Mouse (Mus musculus): Measurements from ENCODE around the gene Fam207a. TPM values are rescaled to one million over a fixed set of nuclear protein-coding genes. Genes with fewer than 3 reads are reported as not detected.

Gene Fam207a
- polyA plus RNA-seq, 2 experiments: 13.9 to 16.7 TPM

GRCm38 (mm10) chr10:77442250-77442649 lies 73.3 kb downstream of the Fam207a start:
- TF ChIP-seq EP300 (IDR thresholded peaks at IDR 0.05; ENCODE audit: low read depth): no peak
- TF ChIP-seq CTCF (IDR thresholded peaks at IDR 0.05; ENCODE audit: low read depth): peak; percentile 36
- WGBS (ENCODE audit: insufficient replicate concordance): 65% methylated on average over 4 of the region's 4 CpGs
- ATAC-seq (ENCODE audit: insufficient read depth) (no peak), DNase-seq (ENCODE audit: low read depth in 3 of 3, low spot score in 3 of 3) (no peak)
- Histone ChIP-seq H3K27ac (no peak overlapping the region), H3K36me3 (replicated peaks; ENCODE audit: control insufficient read depth, insufficient read depth, low read depth) (no peaks in the 10 kb centered on the region), H3K27me3 (ENCODE audit: control insufficient read depth, insufficient read depth, low read length) (no peaks in the 10 kb centered on the region), H3K9ac (replicated peaks) (no peak overlapping the region), H3K4me1 (replicated peaks; ENCODE audit: control insufficient read depth in 2 of 2, insufficient read depth in 2 of 2, low read length in 1 of 2) (no peaks in the 10 kb centered on the region), H3K4me3 (ENCODE audit: insufficient read depth in 1 of 2, low read depth in 2 of 2, low read length in 2 of 2) (no peak overlapping the region), H3K4me2 (ENCODE audit: low read depth) (no peak overlapping the region), H3K9me3 (ENCODE audit: control insufficient read depth, low read length) (no peaks in the 10 kb centered on the region)

GRCm38 (mm10) chr10:77441812-77442211 lies 73.8 kb downstream of the Fam207a start:
- no peaks in the 10 kb centered on the region for H3K27me3 ChIP-seq (ENCODE audit: control insufficient read depth, insufficient read depth, low read length)
- no peaks in the 10 kb centered on the region for H3K9me3 ChIP-seq (ENCODE audit: control insufficient read depth, low read length)
- no peak for ATAC-seq (ENCODE audit: insufficient read depth)
- no peak overlapping the region for H3K27ac ChIP-seq
- 68% methylated on average over 3 of the region's 3 CpGs for WGBS (ENCODE audit: insufficient replicate concordance)
- no peak overlapping the region for H3K4me3 ChIP-seq (ENCODE audit: insufficient read depth in 1 of 2, low read depth in 2 of 2, low read length in 2 of 2)
- H3K9ac ChIP-seq (replicated peaks): no peak overlapping the region
- no peaks in the 10 kb centered on the region for H3K36me3 ChIP-seq (replicated peaks; ENCODE audit: control insufficient read depth, insufficient read depth, low read depth)
- H3K4me2 ChIP-seq (ENCODE audit: low read depth): no peak overlapping the region
- TF ChIP-seq EP300 (IDR thresholded peaks at IDR 0.05; ENCODE audit: low read depth): no peak
- no peak for TF ChIP-seq CTCF (IDR thresholded peaks at IDR 0.05; ENCODE audit: low read depth)
- no peak for DNase-seq (ENCODE audit: low read depth in 3 of 3, low spot score in 3 of 3)
- no peaks in the 10 kb centered on the region for H3K4me1 ChIP-seq (replicated peaks; ENCODE audit: control insufficient read depth in 2 of 2, insufficient read depth in 2 of 2, low read length in 1 of 2)

- H3K27me3 ChIP-seq (ENCODE audit: control insufficient read depth, insufficient read depth, low read length): no peaks in the 10 kb centered on the region
- H3K36me3 ChIP-seq (replicated peaks; ENCODE audit: control insufficient read depth, insufficient read depth, low read depth): no peaks in the 10 kb centered on the region
- no peak overlapping the region for H3K4me2 ChIP-seq (ENCODE audit: low read depth)
- H3K4me3 ChIP-seq (ENCODE audit: insufficient read depth in 1 of 2, low read depth in 2 of 2, low read length in 2 of 2): no peak overlapping the region
- no peak for DNase-seq (ENCODE audit: low read depth in 3 of 3, low spot score in 3 of 3)
- no peaks in the 10 kb centered on the region for H3K4me1 ChIP-seq (replicated peaks; ENCODE audit: control insufficient read depth in 2 of 2, insufficient read depth in 2 of 2, low read length in 1 of 2)
- H3K27ac ChIP-seq: no peak overlapping the region
- ATAC-seq (ENCODE audit: insufficient read depth): no peak
- no peak overlapping the region for H3K9ac ChIP-seq (replicated peaks)
- 49% methylated on average over 19 of the region's 19 CpGs for WGBS (ENCODE audit: insufficient replicate concordance)
- TF ChIP-seq EP300 (IDR thresholded peaks at IDR 0.05; ENCODE audit: low read depth) (no peak), CTCF (IDR thresholded peaks at IDR 0.05; ENCODE audit: low read depth) (no peak)
- no peaks in the 10 kb centered on the region for H3K9me3 ChIP-seq (ENCODE audit: control insufficient read depth, low read length)
Observed at GRCm38 (mm10) chr10:77440841-77441755, 74.5 kb downstream of the Fam207a start.

GRCm38 (mm10) chr10:77440286-77440685 lies 75.3 kb downstream of the Fam207a start:
- ATAC-seq (ENCODE audit: insufficient read depth) (no peak), DNase-seq (ENCODE audit: low read depth in 3 of 3, low spot score in 3 of 3) (no peak)
- 34% methylated on average over 6 of the region's 6 CpGs for WGBS (ENCODE audit: insufficient replicate concordance)
- H3K9me3 ChIP-seq (ENCODE audit: control insufficient read depth, low read length): no peaks in the 10 kb centered on the region
- H3K4me2 ChIP-seq (ENCODE audit: low read depth): no peak overlapping the region
- no peak overlapping the region for H3K27ac ChIP-seq
- no peaks in the 10 kb centered on the region for H3K27me3 ChIP-seq (ENCODE audit: control insufficient read depth, insufficient read depth, low read length)
- no peaks in the 10 kb centered on the region for H3K36me3 ChIP-seq (replicated peaks; ENCODE audit: control insufficient read depth, insufficient read depth, low read depth)
- H3K9ac ChIP-seq (replicated peaks): no peak overlapping the region
- H3K4me1 ChIP-seq (replicated peaks; ENCODE audit: control insufficient read depth in 2 of 2, insufficient read depth in 2 of 2, low read length in 1 of 2): no peaks in the 10 kb centered on the region
- TF ChIP-seq CTCF (IDR thresholded peaks at IDR 0.05; ENCODE audit: low read depth) (no peak), EP300 (IDR thresholded peaks at IDR 0.05; ENCODE audit: low read depth) (no peak)
- no peak overlapping the region for H3K4me3 ChIP-seq (ENCODE audit: insufficient read depth in 1 of 2, low read depth in 2 of 2, low read length in 2 of 2)

GRCm38 (mm10) chr10:77439026-77439425 lies 76.6 kb downstream of the Fam207a start:
- no peaks in the 10 kb centered on the region for H3K27me3 ChIP-seq (ENCODE audit: control insufficient read depth, insufficient read depth, low read length)
- no peak overlapping the region for H3K4me2 ChIP-seq (ENCODE audit: low read depth)
- no peak for TF ChIP-seq CTCF (IDR thresholded peaks at IDR 0.05; ENCODE audit: low read depth)
- TF ChIP-seq EP300 (IDR thresholded peaks at IDR 0.05; ENCODE audit: low read depth): no peak
- H3K27ac ChIP-seq: no peak overlapping the region
- no peaks in the 10 kb centered on the region for H3K9me3 ChIP-seq (ENCODE audit: control insufficient read depth, low read length)
- H3K9ac ChIP-seq (replicated peaks): no peak overlapping the region
- no peaks in the 10 kb centered on the region for H3K4me1 ChIP-seq (replicated peaks; ENCODE audit: control insufficient read depth in 2 of 2, insufficient read depth in 2 of 2, low read length in 1 of 2)
- no peak for DNase-seq (ENCODE audit: low read depth in 3 of 3, low spot score in 3 of 3)
- no peak for ATAC-seq (ENCODE audit: insufficient read depth)
- H3K36me3 ChIP-seq (replicated peaks; ENCODE audit: control insufficient read depth, insufficient read depth, low read depth): no peaks in the 10 kb centered on the region
- no peak overlapping the region for H3K4me3 ChIP-seq (ENCODE audit: insufficient read depth in 1 of 2, low read depth in 2 of 2, low read length in 2 of 2)
- WGBS (ENCODE audit: insufficient replicate concordance): 52% methylated on average over 3 of the region's 3 CpGs
